Mouse (Mus musculus): ENCODE measurements at regions not wholly inside any gene's neighbourhood (a gene's known extent, or its start where the extent isn't known, plus 50 kb on each side); places are given as distances from the start of the nearest gene placed in this dataset.

- in situ Hi-C loops (cut with MboI; ENCODE audit: low pct_ligation_motif_present, low pct_unique_long_range_greater_than_20kb, low sequenced_read_pairs), result no loop called here
- no peak for DNase-seq (ENCODE audit: extremely low read depth)
- dilution Hi-C loops (cut with MboI; ENCODE audit: extremely low pct_ligation_motif_present, extremely low pct_unique_long_range_greater_than_20kb, low sequenced_read_pairs), result no loop called here
- Histone ChIP-seq H3K4me1 (ENCODE audit: control insufficient read depth in 1 of 2, insufficient read depth in 2 of 2) (no peaks in the 10 kb centered on the region), H3K27ac (ENCODE audit: insufficient read depth, low read depth) (no peak overlapping the region), H3K9ac (ENCODE audit: insufficient read depth, low read depth) (no peak overlapping the region), H3K4me3 (replicated peaks in 1 of 3; ENCODE audit: low read depth in 2 of 3, low read length in 2 of 3, poor library complexity in 1 of 3) (no peak overlapping the region), H3K36me3 (replicated peaks in 1 of 2; ENCODE audit: control insufficient read depth in 1 of 2, insufficient read depth in 1 of 2, low read length in 1 of 2) (no peaks in the 10 kb centered on the region), H3K4me2 (ENCODE audit: insufficient read depth, low read depth, poor library complexity, severe bottlenecking) (no peak overlapping the region), H3K27me3 (replicated peaks) (no peaks in the 10 kb centered on the region), H3K79me2 (replicated peaks; ENCODE audit: control insufficient read depth, extremely low read depth, insufficient read depth, poor library complexity, severe bottlenecking) (no peaks in the 10 kb centered on the region), H3K9me3 (replicated peaks; ENCODE audit: low read length) (no peaks in the 10 kb centered on the region)
- TF ChIP-seq E2F4 (IDR thresholded peaks at IDR 0.05; ENCODE audit: insufficient replicate concordance, low read depth, low read length) (no peak), SIN3A (IDR thresholded peaks at IDR 0.05; ENCODE audit: low read length) (no peak), TCF12 (IDR thresholded peaks at IDR 0.05; ENCODE audit: low read depth, low read length) (no peak), RAD21 (IDR thresholded peaks at IDR 0.05; ENCODE audit: low read depth, low read length) (no peak), JUN (IDR thresholded peaks at IDR 0.05; ENCODE audit: insufficient read depth, low read depth, low read length) (no peak), CHD2 (IDR thresholded peaks at IDR 0.05; ENCODE audit: low read length) (no peak), ETS1 (conservative IDR thresholded peaks at IDR 0.05; ENCODE audit: low read depth, low read length) (no peak), ZC3H11A (IDR thresholded peaks at IDR 0.05; ENCODE audit: low read depth, low read length) (no peak), NELFE (IDR thresholded peaks at IDR 0.05; ENCODE audit: low read depth, low read length) (no peak), CTCF (conservative IDR thresholded peaks at IDR 0.05 in 1 of 2, IDR thresholded peaks at IDR 0.05 in 1 of 2; ENCODE audit: low read depth in 2 of 2, low read length in 2 of 2) (no peak), MEF2A (IDR thresholded peaks at IDR 0.05; ENCODE audit: borderline replicate concordance, low read depth, low read length) (no peak), MAFK (IDR thresholded peaks at IDR 0.05; ENCODE audit: insufficient replicate concordance, low read length) (no peak), JUND (conservative IDR thresholded peaks at IDR 0.05; ENCODE audit: low read depth, low read length) (no peak), MYC (IDR thresholded peaks at IDR 0.05; ENCODE audit: low read depth, low read length) (no peak), MAX (IDR thresholded peaks at IDR 0.05; ENCODE audit: low read length) (no peak), GABPA (IDR thresholded peaks at IDR 0.05; ENCODE audit: insufficient replicate concordance, low read depth, low read length) (no peak), BHLHE40 (IDR thresholded peaks at IDR 0.05; ENCODE audit: low read depth, low read length) (no peak)
These were observed 63.1 kb upstream of the Dkk2 start for GRCm38 (mm10) chr3:132022032-132022431.

- H3K4me1 ChIP-seq (ENCODE audit: control insufficient read depth in 1 of 2, insufficient read depth in 2 of 2), result no peaks in the 10 kb centered on the region
- TF ChIP-seq UBTF (IDR thresholded peaks at IDR 0.05; ENCODE audit: low read depth, low read length), result no peak
- no peak for TF ChIP-seq PAX5 (IDR thresholded peaks at IDR 0.05; ENCODE audit: low read length)
- TF ChIP-seq ETS1 (conservative IDR thresholded peaks at IDR 0.05; ENCODE audit: low read depth, low read length), result no peak
- TF ChIP-seq ZKSCAN1 (IDR thresholded peaks at IDR 0.05; ENCODE audit: borderline replicate concordance, low read depth, low read length), result no peak
- no peak for TF ChIP-seq MEF2A (IDR thresholded peaks at IDR 0.05; ENCODE audit: borderline replicate concordance, low read depth, low read length)
- no peak for TF ChIP-seq E2F4 (IDR thresholded peaks at IDR 0.05; ENCODE audit: insufficient replicate concordance, low read depth, low read length)
- TF ChIP-seq MYC (IDR thresholded peaks at IDR 0.05; ENCODE audit: low read depth, low read length), result no peak
- no peak for TF ChIP-seq TBP (conservative IDR thresholded peaks at IDR 0.05; ENCODE audit: low read depth, low read length)
- no peaks in the 10 kb centered on the region for H3K9me3 ChIP-seq (replicated peaks; ENCODE audit: low read length)
- H3K79me2 ChIP-seq (replicated peaks; ENCODE audit: control insufficient read depth, extremely low read depth, insufficient read depth, poor library complexity, severe bottlenecking), result no peaks in the 10 kb centered on the region
- in situ Hi-C loops (cut with MboI; ENCODE audit: low pct_ligation_motif_present, low pct_unique_long_range_greater_than_20kb, low sequenced_read_pairs), result no loop called here
- H3K9ac ChIP-seq (ENCODE audit: insufficient read depth, low read depth), result no peak overlapping the region
- dilution Hi-C loops (cut with MboI; ENCODE audit: extremely low pct_ligation_motif_present, extremely low pct_unique_long_range_greater_than_20kb, low sequenced_read_pairs), result no loop called here
- H3K4me2 ChIP-seq (ENCODE audit: insufficient read depth, low read depth, poor library complexity, severe bottlenecking), result no peak overlapping the region
- DNase-seq (ENCODE audit: extremely low read depth), result no peak
- H3K4me3 ChIP-seq (replicated peaks in 1 of 3; ENCODE audit: low read depth in 2 of 3, low read length in 2 of 3, poor library complexity in 1 of 3), result no peak overlapping the region
- H3K36me3 ChIP-seq (replicated peaks in 1 of 2; ENCODE audit: control insufficient read depth in 1 of 2, insufficient read depth in 1 of 2, low read length in 1 of 2), result no peaks in the 10 kb centered on the region
- no peaks in the 10 kb centered on the region for H3K27me3 ChIP-seq (replicated peaks)
- no peak overlapping the region for H3K27ac ChIP-seq (ENCODE audit: insufficient read depth, low read depth)
These were observed 61.8 kb upstream of the Dkk2 start for GRCm38 (mm10) chr3:132023342-132023741.
